Mouse (Mus musculus): ENCODE data around the gene Rsrc1. TPM values are rescaled to one million over a fixed set of nuclear protein-coding genes. Genes with fewer than 3 reads are reported as not detected.

Rsrc1 gene
- total RNA-seq, 1 experiment from 2014 or later, result 42.1 TPM

- no peak for ATAC-seq (replicated peaks in 1 of 2; ENCODE audit: insufficient read depth in 1 of 2, low FRiP score in 2 of 2, low TSS enrichment in 1 of 2, low read depth in 1 of 2, poor library complexity in 2 of 2, severe bottlenecking in 2 of 2)
Observed at GRCm38 (mm10) chr3:67339558-67339957, 358.4 kb downstream of the Rsrc1 start.

GRCm38 (mm10) chr3:67340921-67341320 lies 359.7 kb downstream of the Rsrc1 start:
- no peak for ATAC-seq (replicated peaks in 1 of 2; ENCODE audit: insufficient read depth in 1 of 2, low FRiP score in 2 of 2, low TSS enrichment in 1 of 2, low read depth in 1 of 2, poor library complexity in 2 of 2, severe bottlenecking in 2 of 2)

- no peak for ATAC-seq (replicated peaks in 1 of 2; ENCODE audit: insufficient read depth in 1 of 2, low FRiP score in 2 of 2, low TSS enrichment in 1 of 2, low read depth in 1 of 2, poor library complexity in 2 of 2, severe bottlenecking in 2 of 2)
Observed at GRCm38 (mm10) chr3:67343004-67343662, 361.9 kb downstream of the Rsrc1 start.

- peak; percentile 45 to 75; a peak in 3 of 4 replicates for ATAC-seq (replicated peaks in 1 of 2; ENCODE audit: insufficient read depth in 1 of 2, low FRiP score in 2 of 2, low TSS enrichment in 1 of 2, low read depth in 1 of 2, poor library complexity in 2 of 2, severe bottlenecking in 2 of 2)
Observed at GRCm38 (mm10) chr3:67344599-67344998, 363.4 kb downstream of the Rsrc1 start.

GRCm38 (mm10) chr3:67346674-67347073 lies 365.5 kb downstream of the Rsrc1 start:
- ATAC-seq (replicated peaks in 1 of 2; ENCODE audit: insufficient read depth in 1 of 2, low FRiP score in 2 of 2, low TSS enrichment in 1 of 2, low read depth in 1 of 2, poor library complexity in 2 of 2, severe bottlenecking in 2 of 2), result no peak

- ATAC-seq (replicated peaks in 1 of 2; ENCODE audit: insufficient read depth in 1 of 2, low FRiP score in 2 of 2, low TSS enrichment in 1 of 2, low read depth in 1 of 2, poor library complexity in 2 of 2, severe bottlenecking in 2 of 2), result no peak
Observed at GRCm38 (mm10) chr3:67351406-67352127, 370.4 kb downstream of the Rsrc1 start.

GRCm38 (mm10) chr3:67352128-67352762 lies 371.1 kb downstream of the Rsrc1 start:
- peak in 1 of 2 experiments; percentile 66; a peak in 1 of 4 replicates for ATAC-seq (replicated peaks in 1 of 2; ENCODE audit: insufficient read depth in 1 of 2, low FRiP score in 2 of 2, low TSS enrichment in 1 of 2, low read depth in 1 of 2, poor library complexity in 2 of 2, severe bottlenecking in 2 of 2)

- no peak for ATAC-seq (replicated peaks in 1 of 2; ENCODE audit: insufficient read depth in 1 of 2, low FRiP score in 2 of 2, low TSS enrichment in 1 of 2, low read depth in 1 of 2, poor library complexity in 2 of 2, severe bottlenecking in 2 of 2)
Observed at GRCm38 (mm10) chr3:67352763-67353149, 371.6 kb downstream of the Rsrc1 start.

GRCm38 (mm10) chr3:67358376-67358775 lies 377.2 kb downstream of the Rsrc1 start:
- no peak for ATAC-seq (replicated peaks in 1 of 2; ENCODE audit: insufficient read depth in 1 of 2, low FRiP score in 2 of 2, low TSS enrichment in 1 of 2, low read depth in 1 of 2, poor library complexity in 2 of 2, severe bottlenecking in 2 of 2)

GRCm38 (mm10) chr3:67366087-67366892 lies 385.1 kb downstream of the Rsrc1 start:
- no peak for ATAC-seq (replicated peaks in 1 of 2; ENCODE audit: insufficient read depth in 1 of 2, low FRiP score in 2 of 2, low TSS enrichment in 1 of 2, low read depth in 1 of 2, poor library complexity in 2 of 2, severe bottlenecking in 2 of 2)

- ATAC-seq (replicated peaks in 1 of 2; ENCODE audit: insufficient read depth in 1 of 2, low FRiP score in 2 of 2, low TSS enrichment in 1 of 2, low read depth in 1 of 2, poor library complexity in 2 of 2, severe bottlenecking in 2 of 2), result no peak
Observed at GRCm38 (mm10) chr3:67367481-67367880, 386.3 kb downstream of the Rsrc1 start.

GRCm38 (mm10) chr3:67369407-67370079 lies 388.4 kb downstream of the Rsrc1 start:
- ATAC-seq (replicated peaks in 1 of 2; ENCODE audit: insufficient read depth in 1 of 2, low FRiP score in 2 of 2, low TSS enrichment in 1 of 2, low read depth in 1 of 2, poor library complexity in 2 of 2, severe bottlenecking in 2 of 2), result no peak

GRCm38 (mm10) chr3:67372194-67372593 lies 391.0 kb downstream of the Rsrc1 start:
- ATAC-seq (replicated peaks in 1 of 2; ENCODE audit: insufficient read depth in 1 of 2, low FRiP score in 2 of 2, low TSS enrichment in 1 of 2, low read depth in 1 of 2, poor library complexity in 2 of 2, severe bottlenecking in 2 of 2), result no peak

GRCm38 (mm10) chr3:67372781-67373180 lies 391.6 kb downstream of the Rsrc1 start:
- no peak for ATAC-seq (replicated peaks in 1 of 2; ENCODE audit: insufficient read depth in 1 of 2, low FRiP score in 2 of 2, low TSS enrichment in 1 of 2, low read depth in 1 of 2, poor library complexity in 2 of 2, severe bottlenecking in 2 of 2)

GRCm38 (mm10) chr3:67373872-67374271 lies 392.7 kb downstream of the Rsrc1 start, which contains the start of gene Mlf1:
Gene Mlf1, plus strand, starts transcription at chr3:67374097.
- ATAC-seq (replicated peaks in 1 of 2; ENCODE audit: insufficient read depth in 1 of 2, low FRiP score in 2 of 2, low TSS enrichment in 1 of 2, low read depth in 1 of 2, poor library complexity in 2 of 2, severe bottlenecking in 2 of 2), result peak; percentile 96 to 99

- no peak; a peak in 1 of 4 replicates for ATAC-seq (replicated peaks in 1 of 2; ENCODE audit: insufficient read depth in 1 of 2, low FRiP score in 2 of 2, low TSS enrichment in 1 of 2, low read depth in 1 of 2, poor library complexity in 2 of 2, severe bottlenecking in 2 of 2)
Observed at GRCm38 (mm10) chr3:67374360-67374778, 393.2 kb downstream of the Rsrc1 start.

GRCm38 (mm10) chr3:67375063-67375462 lies 393.9 kb downstream of the Rsrc1 start, which contains the start of gene Gm17402:
Gene Gm17402, minus strand, starts transcription at chr3:67375163.
- no peak for ATAC-seq (replicated peaks in 1 of 2; ENCODE audit: insufficient read depth in 1 of 2, low FRiP score in 2 of 2, low TSS enrichment in 1 of 2, low read depth in 1 of 2, poor library complexity in 2 of 2, severe bottlenecking in 2 of 2)
